Mouse (Mus musculus) limb, embryonic 14.5 days (tissue): ENCODE measurements at regions not wholly inside any gene's neighbourhood (a gene's known extent, or its start where the extent isn't known, plus 50 kb on each side); places are given as distances from the start of the nearest gene placed in this dataset.

Source experiments
- ATAC-seq: fragments of 200-750 bp; cut with Nextera tagmentation; 2 replicates; pipeline ENCODE4 v1.8.0; 2017; ENCODE audit warnings: low read depth, moderate number of reproducible peaks, moderate TSS enrichment; ENCODE audit not compliant: low FRiP score
- DNase-seq: peaks from one replicate; pipeline ENCODE4 v3.0.0-alpha.2; 2015; ENCODE audit warnings: low spot score
- H3K27ac ChIP-seq: fragments of 300-500 bp; sonication (generic); replicated peaks from 2 replicates; pipeline ENCODE4 v1.5.1; 2014; ENCODE audit warnings: low read depth, mild to moderate bottlenecking, low read length, moderate library complexity, mixed read lengths
- H3K27me3 ChIP-seq: fragments of 300-500 bp; sonication (generic); 2 replicates; pipeline ENCODE4 v1.6.1; 2014; ENCODE audit warnings: low read length, mixed read lengths; ENCODE audit not compliant: control insufficient read depth, insufficient read depth
- H3K36me3 ChIP-seq: fragments of 300-500 bp; sonication (generic); 2 replicates; pipeline ENCODE4 v1.6.1; 2014; ENCODE audit warnings: mild to moderate bottlenecking, low read length, moderate library complexity, mixed read lengths; ENCODE audit not compliant: control insufficient read depth, insufficient read depth
- H3K4me1 ChIP-seq: fragments of 300-500 bp; sonication (generic); 2 replicates; pipeline ENCODE4 v1.6.1; 2014; ENCODE audit warnings: antibody characterized with exemption, low read length, mixed read lengths; ENCODE audit not compliant: control insufficient read depth, insufficient read depth
- H3K4me2 ChIP-seq: fragments of 300-500 bp; sonication (generic); replicated peaks from 2 replicates; pipeline ENCODE4 v1.6.1; 2014; ENCODE audit warnings: low read depth, mild to moderate bottlenecking, low read length, moderate library complexity; ENCODE audit not compliant: severe bottlenecking
- H3K4me3 ChIP-seq: fragments of 300-500 bp; sonication (generic); replicated peaks from 2 replicates; pipeline ENCODE4 v1.5.1; 2014; ENCODE audit warnings: low read length
- H3K9ac ChIP-seq: fragments of 300-500 bp; sonication (generic); 2 replicates; pipeline ENCODE4 v1.6.1; 2014; ENCODE audit warnings: mild to moderate bottlenecking, low read depth, low read length, moderate library complexity; ENCODE audit not compliant: severe bottlenecking
- H3K9me3 ChIP-seq: fragments of 300-500 bp; sonication (generic); 2 replicates; pipeline ENCODE4 v1.6.1; 2016; ENCODE audit warnings: low read length; ENCODE audit not compliant: control insufficient read depth
- POLR2A ChIP-seq: fragments of 200-500 bp; IDR thresholded peaks from 2 replicates; pipeline ENCODE4 v1.8.0; 2012; ENCODE audit warnings: inconsistent platforms, mild to moderate bottlenecking, moderate library complexity, borderline replicate concordance; ENCODE audit not compliant: insufficient read depth, insufficient read length; ENCODE audit errors: extremely low read depth
- WGBS: fragments of 180-500 bp; shearing (Covaris S2); extraction: QIAGEN DNeasy Blood & Tissue Kit; methylation state at CpG from one replicate; pipeline ENCODE4 v1.1.7; 2014; 5-methylcytosine and 5-hydroxymethylcytosine counted together

GRCm38 (mm10) chr15:96926660-96927059 is 129.1 kb downstream of the Slc38a4 start:
- Histone ChIP-seq H3K4me1 (no peaks in the 10 kb centered on the region), H3K9ac (no peak overlapping the region), H3K27ac (no peak overlapping the region), H3K4me2 (no peak overlapping the region), H3K36me3 (no peaks in the 10 kb centered on the region), H3K27me3 (no peaks in the 10 kb centered on the region), H3K9me3 (no peaks in the 10 kb centered on the region), H3K4me3 (no peak overlapping the region)
- DNase-seq (no peak), ATAC-seq (no peak)
- TF ChIP-seq POLR2A: no peak
- WGBS: 74% methylated on average over 1 of the region's 1 CpGs

- Histone ChIP-seq H3K27me3 (no peaks in the 10 kb centered on the region), H3K4me1 (no peaks in the 10 kb centered on the region), H3K9me3 (no peaks in the 10 kb centered on the region), H3K36me3 (no peaks in the 10 kb centered on the region), H3K4me2 (no peak overlapping the region), H3K9ac (no peak overlapping the region), H3K27ac (no peak overlapping the region), H3K4me3 (no peak overlapping the region)
- DNase-seq (no peak), ATAC-seq (no peak)
- TF ChIP-seq POLR2A: no peak
- WGBS: 84% methylated on average over 7 of the region's 7 CpGs
These were observed 139.2 kb downstream of the Slc38a4 start for GRCm38 (mm10) chr15:96916586-96916985.

DNA sequence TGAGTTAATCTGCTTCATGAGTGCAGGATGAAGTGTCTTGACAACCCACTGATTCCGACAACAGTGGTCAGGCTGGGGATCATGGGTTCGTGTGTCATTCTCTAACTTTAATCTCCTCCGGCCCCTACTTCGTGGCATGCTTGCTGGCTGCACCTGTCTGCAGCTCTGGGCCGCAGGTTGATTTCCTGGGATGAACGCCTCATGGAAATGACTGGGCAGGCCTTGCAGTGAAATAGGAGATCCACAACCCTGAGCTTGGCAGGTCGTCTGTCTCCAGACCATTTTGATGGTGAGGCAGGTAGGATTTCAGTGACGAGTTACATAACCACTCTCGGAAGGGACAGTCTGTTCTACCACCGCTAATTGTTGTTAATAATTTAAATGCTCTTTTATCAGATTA is 140.2 kb downstream of the Slc38a4 start:
- no peak overlapping the region for H3K9ac ChIP-seq
- no peaks in the 10 kb centered on the region for H3K4me1 ChIP-seq
- H3K4me3 ChIP-seq: no peak overlapping the region
- WGBS: 61% methylated on average over 10 of the region's 10 CpGs
- no peak for TF ChIP-seq POLR2A
- no peaks in the 10 kb centered on the region for H3K9me3 ChIP-seq
- ATAC-seq (no peak), DNase-seq (no peak)
- H3K36me3 ChIP-seq: no peaks in the 10 kb centered on the region
- H3K27me3 ChIP-seq: no peaks in the 10 kb centered on the region
- H3K27ac ChIP-seq: no peak overlapping the region
- no peak overlapping the region for H3K4me2 ChIP-seq

GRCm38 (mm10) chr15:96914988-96915387 is 140.8 kb downstream of the Slc38a4 start:
- Histone ChIP-seq H3K4me2 (no peak overlapping the region), H3K9me3 (no peaks in the 10 kb centered on the region), H3K27ac (no peak overlapping the region), H3K36me3 (no peaks in the 10 kb centered on the region), H3K4me3 (no peak overlapping the region), H3K27me3 (no peaks in the 10 kb centered on the region), H3K9ac (no peak overlapping the region), H3K4me1 (no peaks in the 10 kb centered on the region)
- WGBS: 92% methylated on average over 6 of the region's 6 CpGs
- ATAC-seq (no peak), DNase-seq (no peak)
- TF ChIP-seq POLR2A: no peak

GRCm38 (mm10) chr15:96905520-96905919 is 150.2 kb downstream of the Slc38a4 start:
- WGBS: 88% methylated on average over 4 of the region's 4 CpGs
- H3K4me3 ChIP-seq: no peak overlapping the region
- no peak for TF ChIP-seq POLR2A
- ATAC-seq (no peak), DNase-seq (no peak)
- H3K27me3 ChIP-seq: no peaks in the 10 kb centered on the region
- H3K4me1 ChIP-seq: peaks cover 11% of the 10 kb centered on the region
- no peaks in the 10 kb centered on the region for H3K9me3 ChIP-seq
- no peaks in the 10 kb centered on the region for H3K36me3 ChIP-seq
- H3K4me2 ChIP-seq: no peak overlapping the region
- no peak overlapping the region for H3K27ac ChIP-seq
- H3K9ac ChIP-seq: no peak overlapping the region

GRCm38 (mm10) chr15:96903461-96903860 is 152.3 kb downstream of the Slc38a4 start:
- no peak for TF ChIP-seq POLR2A
- no peak overlapping the region for H3K4me2 ChIP-seq
- no peaks in the 10 kb centered on the region for H3K9me3 ChIP-seq
- peaks cover 8% of the 10 kb centered on the region for H3K4me1 ChIP-seq
- DNase-seq (no peak), ATAC-seq (no peak)
- H3K36me3 ChIP-seq: no peaks in the 10 kb centered on the region
- no peaks in the 10 kb centered on the region for H3K27me3 ChIP-seq
- H3K27ac ChIP-seq: no peak overlapping the region
- H3K9ac ChIP-seq: no peak overlapping the region
- no peak overlapping the region for H3K4me3 ChIP-seq
- WGBS: 86% methylated on average over 3 of the region's 3 CpGs
